Mouse (Mus musculus): Measurements from ENCODE around the gene Prps1l3. TPM values are rescaled to one million over a fixed set of nuclear protein-coding genes. Genes with fewer than 3 reads are reported as not detected.
"Not testable (repeated sequence)": the region's sequence is repeated elsewhere in the genome, so short reads cannot be mapped to it uniquely, and the experiment has no call there.

The Prps1l3 gene
- polyA plus RNA-seq, 1 experiment from 2014 or later: 69.1 TPM

DNA sequence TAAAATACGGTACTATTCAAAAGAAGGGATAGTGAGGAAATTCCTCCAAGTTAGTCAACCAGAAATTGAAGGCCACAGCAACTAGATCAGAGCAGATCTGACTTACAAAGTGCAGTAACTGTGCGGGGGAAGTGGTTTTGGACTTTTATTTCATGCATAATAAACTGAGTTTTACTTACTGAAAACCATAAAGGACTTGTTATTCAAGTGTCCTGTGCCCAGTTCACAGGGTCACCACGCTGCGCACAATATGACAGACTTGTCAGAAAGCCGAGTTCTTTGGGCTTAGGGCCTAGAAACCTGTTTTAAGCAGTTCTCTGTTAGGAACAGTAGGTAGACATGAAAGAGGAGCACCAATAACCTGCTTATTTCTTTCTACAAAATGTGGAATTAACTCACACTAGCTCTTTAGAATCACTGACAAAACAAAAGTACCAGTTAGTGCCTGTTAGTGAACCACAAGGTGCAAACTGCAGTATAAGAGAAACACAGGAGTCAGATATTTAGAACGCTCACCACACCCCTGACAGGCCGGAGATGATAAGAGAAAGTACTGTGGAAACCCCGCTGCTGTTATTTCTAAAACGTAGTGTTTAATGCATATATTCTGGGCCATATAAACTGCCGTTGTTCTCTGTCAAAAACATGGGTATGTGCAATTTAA, 32.7 kb upstream of the Prps1l3 start, which contains the start of gene Slc25a21:
Gene Slc25a21 (minus strand): TSS at position 110 of the 664 bp plus-strand sequence.
- Histone ChIP-seq H3K4me1 (replicated peaks; ENCODE audit: control insufficient read depth, insufficient read depth, low read length) (no peaks in the 10 kb centered on the region), H3K36me3 (ENCODE audit: control insufficient read depth, insufficient read depth, low read length) (no peaks in the 10 kb centered on the region), H3K9me3 (ENCODE audit: control insufficient read depth, low read length) (no peaks in the 10 kb centered on the region), H3K27me3 (replicated peaks; ENCODE audit: control insufficient read depth, insufficient read depth, low read length) (peaks cover 18% of the 10 kb centered on the region; the same call in 1 of the 2 replicates), H3K9ac (ENCODE audit: low read length) (peak within 1 kb of the TSS; percentile 39), H3K4me2 (ENCODE audit: low read length) (peak within 1 kb of the TSS; percentile 83), H3K4me3 (ENCODE audit: low read depth, low read length) (peak within 1 kb of the TSS; percentile 50), H3K27ac (ENCODE audit: low read depth) (no peak within 1 kb of the TSS)
- ATAC-seq (replicated peaks; ENCODE audit: low FRiP score, low TSS enrichment, low read depth): no peak
- no peak for DNase-seq (ENCODE audit: low spot score)
- 75% methylated on average over 10 of the region's 10 CpGs for WGBS

DNA sequence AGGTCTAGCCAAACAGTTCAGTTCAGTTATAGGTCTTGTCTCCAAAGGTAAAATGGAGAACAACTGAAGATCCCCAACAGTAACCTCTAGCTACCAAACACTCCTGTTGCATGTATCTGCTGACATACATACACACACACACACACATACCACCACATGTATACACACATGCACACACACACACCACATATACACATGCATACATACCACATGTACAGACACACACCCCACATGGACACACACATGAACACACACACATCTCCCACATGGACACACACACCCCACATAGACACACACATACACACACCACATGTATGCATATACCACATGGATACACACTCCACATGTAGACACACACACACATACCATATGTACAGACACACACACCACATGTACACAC, 31.9 kb upstream of the Prps1l3 start:
- Histone ChIP-seq H3K27ac (ENCODE audit: low read depth) (no peak overlapping the region), H3K9me3 (ENCODE audit: control insufficient read depth, low read length) (no peaks in the 10 kb centered on the region), H3K4me1 (replicated peaks; ENCODE audit: control insufficient read depth, insufficient read depth, low read length) (no peaks in the 10 kb centered on the region), H3K9ac (ENCODE audit: low read length) (no peak overlapping the region), H3K36me3 (ENCODE audit: control insufficient read depth, insufficient read depth, low read length) (no peaks in the 10 kb centered on the region), H3K4me3 (ENCODE audit: low read depth, low read length) (no peak overlapping the region), H3K27me3 (replicated peaks; ENCODE audit: control insufficient read depth, insufficient read depth, low read length) (peaks cover 18% of the 10 kb centered on the region; the same call in 1 of the 2 replicates), H3K4me2 (ENCODE audit: low read length) (no peak overlapping the region)
- DNase-seq (ENCODE audit: low spot score) (no peak), ATAC-seq (replicated peaks; ENCODE audit: low FRiP score, low TSS enrichment, low read depth) (no peak)

DNA sequence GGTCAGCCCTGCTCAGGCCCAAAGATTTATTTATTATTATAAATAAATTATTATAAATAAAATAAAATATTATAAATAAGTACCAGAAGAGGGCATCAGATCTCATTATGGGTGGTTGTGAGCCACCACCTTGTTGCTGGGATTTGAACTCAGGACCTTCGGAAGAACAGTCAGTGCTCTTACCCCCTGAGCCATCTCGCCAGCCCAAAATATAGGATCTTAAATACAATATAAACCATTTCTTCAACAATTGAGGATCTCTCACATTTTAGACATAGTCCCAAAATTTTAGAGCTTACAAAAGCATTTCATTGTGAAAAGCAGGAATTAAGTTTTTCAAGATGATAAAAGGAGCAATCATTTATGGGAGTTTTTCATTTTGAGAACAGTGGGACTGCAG, 30.8 kb upstream of the Prps1l3 start:
- no peak for ATAC-seq (replicated peaks; ENCODE audit: low FRiP score, low TSS enrichment, low read depth)
- Histone ChIP-seq H3K36me3 (ENCODE audit: control insufficient read depth, insufficient read depth, low read length) (no peaks in the 10 kb centered on the region), H3K4me3 (ENCODE audit: low read depth, low read length) (no peak overlapping the region), H3K9me3 (ENCODE audit: control insufficient read depth, low read length) (no peaks in the 10 kb centered on the region), H3K9ac (ENCODE audit: low read length) (no peak overlapping the region), H3K4me2 (ENCODE audit: low read length) (no peak overlapping the region), H3K27me3 (replicated peaks; ENCODE audit: control insufficient read depth, insufficient read depth, low read length) (peaks cover 16% of the 10 kb centered on the region; the same call in 1 of the 2 replicates), H3K4me1 (replicated peaks; ENCODE audit: control insufficient read depth, insufficient read depth, low read length) (no peaks in the 10 kb centered on the region), H3K27ac (ENCODE audit: low read depth) (no peak overlapping the region)
- DNase-seq (ENCODE audit: low spot score): no peak
- 86% methylated on average over 2 of the region's 2 CpGs for WGBS

DNA sequence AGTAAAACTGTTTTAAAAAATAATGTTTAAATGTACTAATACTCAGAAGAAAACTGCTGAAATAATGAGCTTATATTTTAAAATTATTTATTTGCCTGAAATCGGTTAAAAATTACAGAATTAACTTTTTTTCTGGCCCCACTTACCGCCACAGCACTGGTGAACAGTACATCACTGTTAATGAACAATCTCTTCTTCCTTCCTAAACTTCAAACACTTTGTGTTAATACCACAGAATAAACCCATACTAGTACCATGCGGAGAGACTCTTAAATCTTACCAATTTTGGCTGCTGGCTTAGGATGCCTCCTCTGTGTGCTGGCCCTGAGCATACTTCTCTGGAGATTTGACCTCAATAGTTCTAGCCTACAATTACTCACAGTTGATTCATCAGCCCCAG, 28.3 kb upstream of the Prps1l3 start:
- Histone ChIP-seq H3K4me3 (ENCODE audit: low read depth, low read length) (no peak overlapping the region), H3K36me3 (ENCODE audit: control insufficient read depth, insufficient read depth, low read length) (no peaks in the 10 kb centered on the region), H3K9me3 (ENCODE audit: control insufficient read depth, low read length) (no peaks in the 10 kb centered on the region), H3K9ac (ENCODE audit: low read length) (no peak overlapping the region), H3K27ac (ENCODE audit: low read depth) (no peak overlapping the region), H3K4me2 (ENCODE audit: low read length) (no peak overlapping the region), H3K4me1 (replicated peaks; ENCODE audit: control insufficient read depth, insufficient read depth, low read length) (no peaks in the 10 kb centered on the region), H3K27me3 (replicated peaks; ENCODE audit: control insufficient read depth, insufficient read depth, low read length) (peaks cover 7% of the 10 kb centered on the region; the same call in 1 of the 2 replicates)
- DNase-seq (ENCODE audit: low spot score) (no peak), ATAC-seq (replicated peaks; ENCODE audit: low FRiP score, low TSS enrichment, low read depth) (no peak)
- 93% methylated on average over 3 of the region's 3 CpGs for WGBS

DNA sequence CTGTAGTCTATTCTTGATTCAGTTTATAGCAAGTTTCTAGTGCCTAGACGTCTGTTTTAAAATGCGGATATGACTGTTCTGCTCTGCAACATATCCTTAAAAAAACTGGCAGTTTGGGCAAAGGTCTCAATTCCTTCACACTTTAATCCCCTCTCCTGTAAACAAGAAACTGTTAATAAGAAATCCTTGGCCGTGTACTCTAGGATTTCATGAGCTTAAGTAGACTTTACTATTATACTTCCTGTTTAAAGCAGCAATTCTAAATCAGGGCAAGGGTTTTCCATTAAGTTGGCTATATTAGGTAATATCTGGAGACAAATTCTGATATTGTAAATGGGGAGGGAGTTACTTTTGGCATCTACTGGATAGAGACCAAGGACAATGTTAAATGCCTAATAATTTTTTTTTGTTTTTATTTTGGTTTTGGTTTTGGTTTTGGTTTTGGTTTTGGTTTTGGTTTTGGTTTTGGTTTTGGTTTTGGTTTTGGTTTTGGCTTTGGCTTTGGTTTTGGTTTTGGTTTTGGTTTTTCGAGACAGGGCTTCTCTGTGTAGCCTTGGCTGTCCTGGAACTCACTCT, 25.8 kb upstream of the Prps1l3 start:
- 77% methylated on average over 4 of the region's 4 CpGs for WGBS
- no peak overlapping the region for H3K9ac ChIP-seq (ENCODE audit: low read length)

DNA sequence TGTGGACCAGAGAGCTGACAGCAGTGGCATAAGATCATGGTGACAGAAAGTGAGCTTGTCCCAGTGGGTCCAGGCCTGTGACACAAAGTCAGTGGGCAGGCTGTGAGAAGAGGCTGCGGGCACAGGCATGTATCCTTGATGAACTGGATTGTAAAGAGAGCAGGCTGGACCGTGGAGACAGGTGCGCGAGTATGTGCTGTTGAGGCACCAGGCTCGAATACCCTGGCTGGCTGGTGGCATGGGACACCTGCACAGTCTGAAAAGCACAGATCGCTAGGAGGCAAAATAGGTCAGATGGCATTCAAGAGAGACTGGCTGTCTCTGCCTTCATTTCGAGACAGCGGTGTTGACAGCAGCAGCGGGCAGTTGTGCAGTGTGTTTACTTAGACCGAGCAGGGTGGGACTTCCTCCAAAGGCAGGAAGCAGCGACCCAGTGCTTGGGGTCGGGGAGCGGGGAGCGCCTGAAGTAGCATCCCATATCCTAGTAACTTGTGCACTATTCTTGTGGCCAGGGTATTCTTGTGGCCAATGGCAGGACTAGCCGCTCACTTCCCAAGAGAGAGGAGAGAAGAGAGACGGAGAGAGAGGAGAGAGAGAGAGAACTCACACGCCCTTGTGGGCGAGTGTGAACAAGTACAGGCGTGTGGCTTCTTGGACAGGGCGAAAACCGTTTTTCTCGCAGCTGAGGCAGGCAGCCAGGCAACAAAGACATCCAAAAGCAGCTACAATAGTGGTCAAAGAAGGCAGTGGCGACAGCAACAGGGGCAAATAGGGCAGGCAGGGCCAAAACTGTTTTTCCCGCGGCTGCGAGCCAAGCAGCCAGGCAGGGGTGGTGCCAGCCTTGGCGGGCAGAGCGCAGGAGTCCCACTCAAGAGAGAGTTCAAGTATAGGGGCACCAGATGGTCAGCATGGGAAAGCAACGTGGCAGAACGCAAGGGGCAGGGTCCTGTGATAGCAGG, 18.6 kb upstream of the Prps1l3 start:
- Histone ChIP-seq H3K9me3 (ENCODE audit: control insufficient read depth, low read length) (no peaks in the 10 kb centered on the region), H3K9ac (ENCODE audit: low read length) (peak overlapping the region; percentile 44), H3K4me1 (replicated peaks; ENCODE audit: control insufficient read depth, insufficient read depth, low read length) (0 out of 2 replicates have a peak, but pooled peaks cover 3% of the 10 kb centered on the region), H3K4me3 (ENCODE audit: low read depth, low read length) (peak overlapping the region; percentile 47), H3K27ac (ENCODE audit: low read depth) (no peak overlapping the region), H3K36me3 (ENCODE audit: control insufficient read depth, insufficient read depth, low read length) (no peaks in the 10 kb centered on the region), H3K27me3 (replicated peaks; ENCODE audit: control insufficient read depth, insufficient read depth, low read length) (no peaks in the 10 kb centered on the region), H3K4me2 (ENCODE audit: low read length) (peak overlapping the region; percentile 88)
- DNase-seq (ENCODE audit: low spot score) (peak; percentile 65), ATAC-seq (replicated peaks; ENCODE audit: low FRiP score, low TSS enrichment, low read depth) (peak; percentile 79)
- 7% methylated on average over 30 of the region's 30 CpGs for WGBS

More for the DNA sequence above, 25.8 kb upstream of the Prps1l3 start:
- DNase-seq (ENCODE audit: low spot score): no peak
- no peaks in the 10 kb centered on the region for H3K9me3 ChIP-seq (ENCODE audit: control insufficient read depth, low read length)
- H3K27me3 ChIP-seq (replicated peaks; ENCODE audit: control insufficient read depth, insufficient read depth, low read length): no peaks in the 10 kb centered on the region
- H3K4me2 ChIP-seq (ENCODE audit: low read length): no peak overlapping the region
- no peak overlapping the region for H3K27ac ChIP-seq (ENCODE audit: low read depth)
- no peaks in the 10 kb centered on the region for H3K36me3 ChIP-seq (ENCODE audit: control insufficient read depth, insufficient read depth, low read length)
- no peak for ATAC-seq (replicated peaks; ENCODE audit: low FRiP score, low TSS enrichment, low read depth)
- no peak overlapping the region for H3K4me3 ChIP-seq (ENCODE audit: low read depth, low read length)
- H3K4me1 ChIP-seq (replicated peaks; ENCODE audit: control insufficient read depth, insufficient read depth, low read length): no peaks in the 10 kb centered on the region

DNA sequence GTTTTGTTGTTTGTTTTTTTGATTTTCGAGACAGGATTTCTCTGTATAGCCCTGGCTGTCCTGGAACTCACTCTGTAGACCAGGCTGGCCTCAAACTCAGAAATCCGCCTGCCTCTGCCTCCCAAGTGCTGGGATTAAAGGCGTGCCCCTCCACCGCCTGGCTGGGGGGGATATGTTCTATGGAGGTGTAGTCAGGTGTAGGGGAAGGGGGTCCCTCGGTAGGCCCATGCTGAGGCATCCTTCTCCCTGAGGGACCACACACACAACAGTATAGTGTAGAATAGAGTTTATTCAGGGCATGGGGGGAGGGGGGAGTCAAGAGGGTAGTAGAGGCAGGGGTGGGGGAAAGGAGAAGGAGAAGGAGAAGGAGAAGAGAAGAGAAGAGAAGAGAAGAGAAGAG, 17.7 kb upstream of the Prps1l3 start:
- H3K4me3 ChIP-seq (ENCODE audit: low read depth, low read length); DNase-seq (ENCODE audit: low spot score); H3K36me3 ChIP-seq (ENCODE audit: control insufficient read depth, insufficient read depth, low read length); H3K4me1 ChIP-seq (replicated peaks; ENCODE audit: control insufficient read depth, insufficient read depth, low read length); H3K9ac ChIP-seq (ENCODE audit: low read length); H3K27ac ChIP-seq (ENCODE audit: low read depth); H3K9me3 ChIP-seq (ENCODE audit: control insufficient read depth, low read length); ATAC-seq (replicated peaks; ENCODE audit: low FRiP score, low TSS enrichment, low read depth); H3K27me3 ChIP-seq (replicated peaks; ENCODE audit: control insufficient read depth, insufficient read depth, low read length); H3K4me2 ChIP-seq (ENCODE audit: low read length): not testable (repeated sequence)
- WGBS: 81% methylated on average over 5 of the region's 5 CpGs

DNA sequence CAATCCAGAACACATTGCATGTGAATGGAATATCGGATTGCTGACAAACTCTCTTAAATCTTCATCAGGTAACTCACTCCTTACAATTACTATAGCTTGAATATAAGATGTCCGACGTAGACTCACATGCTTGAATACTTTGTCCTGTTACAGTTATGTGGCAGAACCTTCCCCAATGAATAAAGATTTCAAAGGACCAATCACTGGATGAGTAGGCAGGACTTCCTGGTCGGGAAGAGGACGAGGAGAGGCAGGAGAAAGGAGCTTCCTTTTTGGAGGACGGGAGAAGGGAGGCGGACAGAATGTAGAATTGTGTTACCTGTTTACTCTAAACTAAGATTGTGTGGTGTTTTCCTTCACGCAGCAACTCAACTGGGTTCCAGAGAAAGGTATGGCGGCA, 3.8 kb upstream of the Prps1l3 start:
- H3K4me3 ChIP-seq (ENCODE audit: low read depth, low read length): no peak overlapping the region
- H3K4me2 ChIP-seq (ENCODE audit: low read length): no peak overlapping the region
- H3K27ac ChIP-seq (ENCODE audit: low read depth): no peak overlapping the region
- ATAC-seq (replicated peaks; ENCODE audit: low FRiP score, low TSS enrichment, low read depth) (no peak), DNase-seq (ENCODE audit: low spot score) (no peak)
- no peaks in the 10 kb centered on the region for H3K27me3 ChIP-seq (replicated peaks; ENCODE audit: control insufficient read depth, insufficient read depth, low read length)
- peaks cover 3% of the 10 kb centered on the region; the same call in 1 of the 2 replicates for H3K4me1 ChIP-seq (replicated peaks; ENCODE audit: control insufficient read depth, insufficient read depth, low read length)
- H3K9ac ChIP-seq (ENCODE audit: low read length): no peak overlapping the region
- WGBS: 86% methylated on average over 9 of the region's 9 CpGs
- H3K9me3 ChIP-seq (ENCODE audit: control insufficient read depth, low read length): no peaks in the 10 kb centered on the region
- H3K36me3 ChIP-seq (ENCODE audit: control insufficient read depth, insufficient read depth, low read length): no peaks in the 10 kb centered on the region

Measured in intestine, embryonic 14.5 days (tissue).